Mouse (Mus musculus) CH12.LX (cell line): ENCODE results near the gene Gramd1b.

Experiments
- CHD2 ChIP-seq: IDR thresholded peaks from 2 replicates; pipeline ENCODE4 v1.6.1; 2011; ENCODE audit warnings: low read length, improper control_type of control experiment
- CTCF ChIP-seq, 2 experiments: IDR thresholded peaks in 1 of 2; conservative IDR thresholded peaks in 1 of 2; 2 replicates each; pipeline ENCODE4 v1.5.1; 2011 to 2012; ENCODE audit warnings: low read depth in 2 of 2, low read length in 2 of 2, improper control_type of control experiment in 1 of 2, inconsistent platforms in 1 of 2, mild to moderate bottlenecking in 1 of 2, moderate library complexity in 1 of 2
- EP300 ChIP-seq: IDR thresholded peaks from 2 replicates; pipeline ENCODE4 v1.6.1; 2011; ENCODE audit warnings: low read length, improper control_type of control experiment
- HCFC1 ChIP-seq: IDR thresholded peaks from 2 replicates; pipeline ENCODE4 v1.6.1; 2012; ENCODE audit warnings: low read depth, mild to moderate bottlenecking, inconsistent platforms, low read length, improper control_type of control experiment
- JUND ChIP-seq: conservative IDR thresholded peaks from 2 replicates; pipeline ENCODE4 v1.6.1; 2011; ENCODE audit warnings: low read depth, low read length, improper control_type of control experiment
- MAFK ChIP-seq: IDR thresholded peaks from 2 replicates; pipeline ENCODE4 v1.6.1; 2011; ENCODE audit warnings: low read length, improper control_type of control experiment; ENCODE audit not compliant: insufficient replicate concordance
- MYC ChIP-seq: IDR thresholded peaks from 2 replicates; pipeline ENCODE4 v1.6.1; 2011; ENCODE audit warnings: low read depth, mild to moderate bottlenecking, improper control_type of control experiment, low read length
- NELFE ChIP-seq: IDR thresholded peaks from 2 replicates; pipeline ENCODE4 v1.6.1; 2011; ENCODE audit warnings: low read depth, low read length, improper control_type of control experiment
- POLR2A ChIP-seq: IDR thresholded peaks from 2 replicates; pipeline ENCODE4 v1.6.1; 2011; ENCODE audit warnings: low read depth, mild to moderate bottlenecking, improper control_type of control experiment, low read length
- USF1 ChIP-seq: IDR thresholded peaks from 2 replicates; pipeline ENCODE4 v1.6.1; 2014; ENCODE audit warnings: low read depth, mild to moderate bottlenecking, inconsistent platforms, low read length, improper control_type of control experiment
- USF2 ChIP-seq: conservative IDR thresholded peaks from 2 replicates; pipeline ENCODE4 v1.6.1; 2011; ENCODE audit warnings: low read depth, low read length, improper control_type of control experiment
- ZC3H11A ChIP-seq: IDR thresholded peaks from 2 replicates; pipeline ENCODE4 v1.6.1; 2012; ENCODE audit warnings: low read depth, mild to moderate bottlenecking, inconsistent platforms, low read length, improper control_type of control experiment

DNA sequence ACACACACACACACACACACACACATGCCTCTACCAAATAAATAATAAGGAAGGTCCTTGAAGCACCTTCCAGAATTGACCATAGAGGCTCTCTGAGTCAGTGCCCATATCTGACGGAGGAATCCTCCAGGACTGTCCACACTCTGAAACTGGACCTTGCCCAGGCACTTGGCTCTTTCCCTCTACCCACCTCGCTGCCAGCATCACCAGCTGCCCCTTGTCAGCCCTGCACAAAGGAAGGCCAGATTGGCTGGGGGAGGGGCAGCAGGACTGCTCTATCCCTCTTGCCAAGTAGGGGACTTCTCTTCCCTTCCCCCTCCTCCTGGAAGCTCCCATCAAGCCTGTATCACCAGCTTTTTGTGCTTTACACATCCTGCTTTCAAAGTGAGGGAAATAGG is 6.5 kb upstream of the Gramd1b start:
- TF ChIP-seq POLR2A (no peak), CTCF (conservative IDR thresholded peaks at IDR 0.05 in 1 of 2, IDR thresholded peaks at IDR 0.05 in 1 of 2; ENCODE audit: low read depth in 2 of 2, low read length in 2 of 2) (no peak), MAFK (no peak), EP300 (no peak; the same call in 1 of the 2 replicates), USF1 (no peak), CHD2 (no peak; the same call in 1 of the 2 replicates), USF2 (no peak), NELFE (0 out of 2 replicates have a peak, but pooled peaks have one; percentile 39), HCFC1 (no peak), JUND (peak; percentile 7; the same call in 1 of the 2 replicates), MYC (no peak), ZC3H11A (no peak)
